Comparison of ENCODE assay signal across 20 mouse cellular contexts in the genomic region with DNA sequence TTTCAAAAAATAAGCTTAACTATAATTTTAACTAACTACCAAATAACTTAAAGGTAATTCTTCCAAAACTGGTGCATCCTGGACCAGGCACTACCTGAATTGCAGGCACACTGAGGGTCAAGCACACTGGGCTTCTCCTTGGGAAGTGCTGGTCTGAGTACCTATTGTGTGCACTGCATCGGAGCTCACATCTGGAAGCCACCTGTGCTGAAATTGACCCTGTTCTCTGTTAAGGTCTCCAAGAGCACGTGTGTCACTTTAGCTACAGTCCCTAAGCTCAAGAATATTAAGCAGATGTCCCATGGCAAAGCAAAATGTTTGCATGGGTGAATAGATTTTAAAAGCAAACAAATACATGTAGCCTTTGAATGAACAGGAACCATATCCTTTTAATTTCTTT. TPM values are rescaled to one million over a fixed set of nuclear protein-coding genes. Genes with fewer than 3 reads are reported as not detected.
DNase-seq lines count a peak whose midpoint lies in the region; ATAC-seq and TF ChIP-seq lines count a peak whose summit lies in the region.
"Had no signal": no experiment of that assay in that cellular context is flagged by ENCODE, and none has a peak within 500 bp of the region (broad histone marks: within the 10 kb centered on the region; RNA-seq: fewer than 3 reads in every experiment).

No protein-coding gene starts in this region.

- H3K4me2 ChIP-seq in hindbrain, embryonic 14.5 days (replicated peaks), result peak overlapping the region; percentile 12; the same call in 1 of the 2 replicates
- H3K4me2 ChIP-seq in hindbrain, postnatal 0 days (ENCODE audit: low read depth, low read length), result no peak overlapping the region
- H3K4me2 ChIP-seq: hindbrain, embryonic 15.5 days; midbrain, embryonic 13.5 days had no signal

- no peak overlapping the region for H3K27ac ChIP-seq in hindbrain, embryonic 14.5 days
- H3K27ac ChIP-seq in hindbrain, postnatal 0 days, result no peak overlapping the region
- H3K27ac ChIP-seq in embryonic facial prominence, embryonic 10.5 days (replicated peaks), result no peak overlapping the region; the same call in 1 of the 2 replicates
- H3K27ac ChIP-seq: heart, embryonic 10.5 days; midbrain, embryonic 13.5 days; stomach, postnatal 0 days had no signal

- no peak overlapping the region for H3K4me3 ChIP-seq in hindbrain, embryonic 14.5 days (replicated peaks; ENCODE audit: low read length)
- H3K4me3 ChIP-seq in hindbrain, postnatal 0 days (ENCODE audit: low read length), result no peak overlapping the region
- no peak overlapping the region for H3K4me3 ChIP-seq in embryonic facial prominence, embryonic 10.5 days
- H3K4me3 ChIP-seq: heart, embryonic 10.5 days; hindbrain, embryonic 15.5 days; midbrain, embryonic 13.5 days had no signal

- H3K9ac ChIP-seq in hindbrain, embryonic 14.5 days, result no peak overlapping the region
- no peak overlapping the region for H3K9ac ChIP-seq in hindbrain, postnatal 0 days (replicated peaks; ENCODE audit: low read length)
- H3K9ac ChIP-seq: hindbrain, embryonic 15.5 days; midbrain, embryonic 13.5 days had no signal

- WGBS in hindbrain, embryonic 14.5 days, result 79% methylated on average over 2 of the region's 2 CpGs
- 67% methylated on average over 2 of the region's 2 CpGs for WGBS in hindbrain, postnatal 0 days
- WGBS in embryonic facial prominence, embryonic 10.5 days, result 39% methylated on average over 2 of the region's 2 CpGs

- no peak for ATAC-seq in hindbrain, embryonic 14.5 days (ENCODE audit: low FRiP score)
- no peak for ATAC-seq in hindbrain, postnatal 0 days
- ATAC-seq: forebrain, embryonic 16.5 days; intestine, postnatal 0 days; lung, postnatal 0 days; midbrain, embryonic 13.5 days had no signal

- H3K4me1 ChIP-seq in hindbrain, embryonic 14.5 days (replicated peaks; ENCODE audit: control insufficient read depth, insufficient read depth, low read length), result no peaks in the 10 kb centered on the region
- H3K4me1 ChIP-seq in hindbrain, postnatal 0 days (ENCODE audit: insufficient read depth, low read length), result 0 out of 2 replicates have a peak, but pooled peaks cover 8% of the 10 kb centered on the region
- H3K4me1 ChIP-seq in embryonic facial prominence, embryonic 10.5 days, result peaks cover 57% of the 10 kb centered on the region
- H3K4me1 ChIP-seq: heart, embryonic 10.5 days had no signal

- H3K27me3 ChIP-seq in hindbrain, embryonic 14.5 days (ENCODE audit: control insufficient read depth, insufficient read depth, low read length), result no peaks in the 10 kb centered on the region
- H3K27me3 ChIP-seq in hindbrain, postnatal 0 days (ENCODE audit: insufficient read depth, low read length), result no peaks in the 10 kb centered on the region
- H3K27me3 ChIP-seq in embryonic facial prominence, embryonic 10.5 days (replicated peaks; ENCODE audit: low read depth, poor library complexity, severe bottlenecking), result no peaks in the 10 kb centered on the region
- H3K27me3 ChIP-seq: hindbrain, embryonic 15.5 days; midbrain, embryonic 13.5 days had no signal

- H3K36me3 ChIP-seq in hindbrain, embryonic 14.5 days (replicated peaks; ENCODE audit: control insufficient read depth, insufficient read depth), result no peaks in the 10 kb centered on the region
- H3K36me3 ChIP-seq in hindbrain, postnatal 0 days (ENCODE audit: insufficient read depth, low read length), result no peaks in the 10 kb centered on the region
- no peaks in the 10 kb centered on the region for H3K36me3 ChIP-seq in embryonic facial prominence, embryonic 10.5 days (replicated peaks)
- H3K36me3 ChIP-seq: heart, embryonic 10.5 days; hindbrain, embryonic 15.5 days; midbrain, embryonic 13.5 days had no signal

- no peaks in the 10 kb centered on the region for H3K9me3 ChIP-seq in hindbrain, embryonic 14.5 days (ENCODE audit: control insufficient read depth, low read length)
- no peaks in the 10 kb centered on the region for H3K9me3 ChIP-seq in hindbrain, postnatal 0 days (ENCODE audit: low read length)
- H3K9me3 ChIP-seq in embryonic facial prominence, embryonic 10.5 days, result no peaks in the 10 kb centered on the region
- H3K9me3 ChIP-seq: heart, embryonic 10.5 days; hindbrain, embryonic 15.5 days; midbrain, embryonic 13.5 days had no signal

- no peak for DNase-seq in hindbrain, embryonic 14.5 days (ENCODE audit: low spot score)
- DNase-seq in hindbrain, postnatal 0 days (ENCODE audit: low spot score), result no peak
- peak; percentile 69 for DNase-seq in embryonic facial prominence, embryonic 10.5 days (ENCODE audit: low spot score)
- DNase-seq in forelimb bud, embryonic 11.5 days (ENCODE audit: low read depth, low spot score), result peak; percentile 77
- DNase-seq in mesoderm, embryonic 11.5 days (ENCODE audit: low read depth, low spot score), result peak; percentile 49
- DNase-seq in adrenal gland, postnatal 25 days, result no peak
- no peak for DNase-seq in adipocyte (ENCODE audit: low spot score)
- DNase-seq in thymus, postnatal 36 days, result no peak
- DNase-seq: B cell, adult 2 months; cerebellum, adult 8-10 months; heart, postnatal 10 days; left cerebral cortex, postnatal 4 days had no signal

- TF ChIP-seq CTCF in hindbrain, postnatal 0 days (IDR thresholded peaks at IDR 0.05; ENCODE audit: low read depth), result no peak

RNA-seq across cellular contexts. Expression of a gene that starts 1.0 kb away (rescaled TPM):
- 73.7 and 76.7 TPM in 2 replicates for polyA plus RNA-seq in hindbrain, embryonic 14.5 days (2014; fragmentation: Nextera tagmentation; extraction: Ambion mirVana)
- total RNA-seq in hindbrain, postnatal 0 days (2014; rRNA removed), result 48.1 and 68.5 TPM in 2 replicates
- 293 and 295 TPM in 2 replicates for polyA plus RNA-seq in hindbrain, postnatal 0 days (2015; fragmentation: Nextera tagmentation; extraction: Ambion mirVana)
- polyA plus RNA-seq in embryonic facial prominence, embryonic 10.5 days (2016; fragmentation: Nextera tagmentation; extraction: Ambion mirVana), result 5.0 and 6.1 TPM in 2 replicates
- total RNA-seq in adrenal gland, postnatal 25 days (2021), result 3.3 and 7.6 TPM in 2 replicates
- polyA plus RNA-seq: heart, embryonic 10.5 days; liver, embryonic 16.5 days had no signal

RNA-seq across cellular contexts. Expression of a gene that starts 38.5 kb away (rescaled TPM):
- 103 and 107 TPM in 2 replicates for polyA plus RNA-seq in hindbrain, embryonic 14.5 days (2014; fragmentation: Nextera tagmentation; extraction: Ambion mirVana)
- total RNA-seq in hindbrain, postnatal 0 days (2014; rRNA removed), result 53.4 and 59.6 TPM in 2 replicates
- 104 TPM in 2 replicates for polyA plus RNA-seq in hindbrain, postnatal 0 days (2015; fragmentation: Nextera tagmentation; extraction: Ambion mirVana)
- 87.2 and 91.8 TPM in 2 replicates for polyA plus RNA-seq in embryonic facial prominence, embryonic 10.5 days (2016; fragmentation: Nextera tagmentation; extraction: Ambion mirVana)
- total RNA-seq in adrenal gland, postnatal 25 days (2021), result 70.9 and 74.0 TPM in 2 replicates

Comparison
In these comparisons a context has a peak if more than half of its experiments do, and no peak if none do; other contexts are left out.
1. DNase-seq: peak in embryonic facial prominence, embryonic 10.5 days (single experiment), forelimb bud, embryonic 11.5 days (single experiment) and mesoderm, embryonic 11.5 days (single experiment); none in hindbrain, embryonic 14.5 days (single experiment), hindbrain, postnatal 0 days (single experiment), adrenal gland, postnatal 25 days (single experiment), adipocyte (single experiment) and thymus, postnatal 36 days (0 of 2).
2. RNA of a gene that starts 1.0 kb away (polyA plus RNA-seq): 293 to 295 TPM in hindbrain, postnatal 0 days and 73.7 to 76.7 TPM in hindbrain, embryonic 14.5 days; 5.0 to 6.1 TPM in embryonic facial prominence, embryonic 10.5 days; every median in the first group is over 10 times any median in the second.